Mouse (Mus musculus) Muller cell, postnatal 12 days (primary cell): ENCODE data around the gene Fam50a.
"Not testable (repeated sequence)": the region's sequence is repeated elsewhere in the genome, so short reads cannot be mapped to it uniquely, and the experiment has no call there.

Experiments used
- DNase-seq: peaks from one replicate; pipeline ENCODE4 v3.0.0-alpha.2; 2015; ENCODE audit errors: inconsistent ontology term

The Fam50a gene

DNA sequence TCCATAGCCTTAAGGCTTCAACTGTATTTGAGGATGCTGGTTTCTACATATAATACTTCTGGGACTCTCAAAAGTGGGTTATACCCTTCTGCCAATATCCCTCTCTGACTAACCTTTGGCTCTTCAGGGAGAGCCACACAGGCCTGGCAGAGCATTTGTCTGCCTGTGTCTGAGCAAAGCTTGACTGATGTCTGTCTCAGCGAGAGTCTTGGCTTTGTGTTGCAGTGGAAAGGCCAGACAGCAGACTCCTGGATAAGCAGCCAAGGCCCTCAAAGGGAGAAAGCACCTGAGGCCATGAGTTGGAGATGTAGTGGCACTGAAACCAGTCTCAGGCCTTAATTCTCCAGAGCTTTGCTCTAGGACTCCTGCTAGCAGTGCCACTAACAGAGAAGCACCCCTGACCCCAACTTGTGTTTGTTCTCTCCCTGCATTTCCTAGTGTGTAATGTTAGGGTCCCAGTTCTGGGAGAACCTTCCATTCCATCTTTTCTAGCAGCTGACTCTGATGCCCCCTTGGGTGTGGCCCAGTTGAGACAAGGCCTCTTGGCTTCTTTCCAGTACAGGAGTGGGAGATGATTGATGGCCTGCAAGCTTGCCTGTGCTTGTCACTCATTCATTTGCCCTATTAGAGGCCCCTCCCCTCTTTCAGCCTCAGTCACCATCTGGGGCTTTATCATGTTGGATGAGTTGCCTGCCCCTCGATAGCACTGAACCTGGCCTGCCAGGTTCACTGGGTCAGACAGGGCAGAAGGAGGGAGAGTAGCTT is 17.5 kb downstream of the Fam50a start:
- DNase-seq = no peak

GRCm38 (mm10) chrX:74352645-74353466 is 40.0 kb downstream of the Fam50a start:
- no peak for DNase-seq

GRCm38 (mm10) chrX:74353467-74353770 is 40.6 kb downstream of the Fam50a start, which contains the start of gene Lage3:
Gene Lage3 (minus strand): TSS chrX:74353618.
- peak; percentile 76 for DNase-seq

- not testable (repeated sequence) for DNase-seq
Observed at GRCm38 (mm10) chrX:74357069-74357468, 44.2 kb downstream of the Fam50a start.

- no peak for DNase-seq
Observed at GRCm38 (mm10) chrX:74359171-74359570, 46.3 kb downstream of the Fam50a start.

- no peak for DNase-seq
Observed at GRCm38 (mm10) chrX:74367512-74367911, 54.7 kb downstream of the Fam50a start.

DNA sequence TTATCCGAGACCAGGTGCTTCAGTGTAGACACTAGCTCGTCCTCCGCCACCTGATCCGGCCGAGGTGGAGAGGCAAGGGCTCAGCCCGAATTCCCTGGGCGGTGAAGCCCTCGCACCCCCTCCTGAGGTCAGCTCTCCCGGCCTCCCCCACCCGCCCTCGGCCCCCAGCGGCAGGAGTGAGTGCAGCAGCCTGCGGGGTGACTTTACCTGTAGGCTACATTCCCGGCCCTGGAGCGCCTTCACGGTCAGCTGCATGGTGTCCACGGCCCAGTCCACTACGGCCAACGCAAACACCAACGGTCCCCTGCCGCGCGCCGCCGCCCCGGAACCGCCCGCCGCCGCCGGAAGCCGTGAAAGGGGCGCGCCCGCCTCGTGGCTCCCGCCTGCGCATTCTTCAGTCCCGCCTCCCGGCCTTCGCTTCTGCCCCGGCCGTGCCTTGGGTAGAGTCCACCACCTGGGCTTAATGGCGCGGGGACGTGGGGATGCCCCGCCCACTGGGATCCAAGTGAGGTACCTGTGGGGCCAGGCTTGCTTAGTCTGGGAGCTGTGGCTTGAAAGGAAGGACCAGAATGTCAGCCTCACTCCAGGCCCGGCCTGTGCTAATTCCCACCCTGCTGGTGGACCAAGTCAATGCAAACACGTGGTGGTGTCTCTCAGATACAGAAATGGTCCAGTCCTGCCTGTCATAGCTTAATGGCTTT is 55.5 kb downstream of the Fam50a start:
- DNase-seq = peak; percentile 73
